Mouse (Mus musculus): ENCODE results near the gene Gm9774. TPM values are rescaled to one million over a fixed set of nuclear protein-coding genes. Genes with fewer than 3 reads are reported as not detected.

The Gm9774 gene
- polyA plus RNA-seq, 2 experiments, result 2.7 to 5.1 TPM

GRCm38 (mm10) chr3:92407691-92408090, 21.5 kb downstream of the Gm9774 start, which contains the start of gene Sprr2i:
TSS of gene Sprr2i (plus strand) at chr3:92407991.
- H3K4me3 ChIP-seq (ENCODE audit: insufficient read depth in 1 of 2, low read depth in 2 of 2, low read length in 2 of 2), result no peak within 1 kb of the TSS
- WGBS (ENCODE audit: insufficient replicate concordance), result 57% methylated on average over 2 of the region's 2 CpGs
- DNase-seq (ENCODE audit: low read depth in 3 of 3, low spot score in 3 of 3) (no peak), ATAC-seq (ENCODE audit: insufficient read depth) (no peak)
- no peak within 1 kb of the TSS for H3K27ac ChIP-seq
- TF ChIP-seq CTCF (IDR thresholded peaks at IDR 0.05; ENCODE audit: low read depth) (no peak), EP300 (IDR thresholded peaks at IDR 0.05; ENCODE audit: low read depth) (no peak)
- no peak within 1 kb of the TSS for H3K4me2 ChIP-seq (ENCODE audit: low read depth)
- no peaks in the 10 kb centered on the region for H3K4me1 ChIP-seq (replicated peaks; ENCODE audit: control insufficient read depth in 2 of 2, insufficient read depth in 2 of 2, low read length in 1 of 2)
- H3K9ac ChIP-seq (replicated peaks), result no peak within 1 kb of the TSS
- no peaks in the 10 kb centered on the region for H3K27me3 ChIP-seq (ENCODE audit: control insufficient read depth, insufficient read depth, low read length)
- no peaks in the 10 kb centered on the region for H3K36me3 ChIP-seq (replicated peaks; ENCODE audit: control insufficient read depth, insufficient read depth, low read depth)
- no peaks in the 10 kb centered on the region for H3K9me3 ChIP-seq (ENCODE audit: control insufficient read depth, low read length)

GRCm38 (mm10) chr3:92394301-92394700, 34.9 kb downstream of the Gm9774 start:
- no peaks in the 10 kb centered on the region for H3K4me1 ChIP-seq (replicated peaks; ENCODE audit: control insufficient read depth in 2 of 2, insufficient read depth in 2 of 2, low read length in 1 of 2)
- WGBS (ENCODE audit: insufficient replicate concordance), result 21% methylated on average over 1 of the region's 1 CpGs
- H3K9me3 ChIP-seq (ENCODE audit: control insufficient read depth, low read length), result no peaks in the 10 kb centered on the region
- H3K27me3 ChIP-seq (ENCODE audit: control insufficient read depth, insufficient read depth, low read length), result no peaks in the 10 kb centered on the region
- no peak for ATAC-seq (ENCODE audit: insufficient read depth)
- TF ChIP-seq EP300 (IDR thresholded peaks at IDR 0.05; ENCODE audit: low read depth), result no peak
- no peak for TF ChIP-seq CTCF (IDR thresholded peaks at IDR 0.05; ENCODE audit: low read depth)
- no peak overlapping the region for H3K4me3 ChIP-seq (ENCODE audit: insufficient read depth in 1 of 2, low read depth in 2 of 2, low read length in 2 of 2)
- H3K4me2 ChIP-seq (ENCODE audit: low read depth), result no peak overlapping the region
- no peak overlapping the region for H3K9ac ChIP-seq (replicated peaks)
- no peak for DNase-seq (ENCODE audit: low read depth in 3 of 3, low spot score in 3 of 3)
- H3K27ac ChIP-seq, result no peak overlapping the region
- no peaks in the 10 kb centered on the region for H3K36me3 ChIP-seq (replicated peaks; ENCODE audit: control insufficient read depth, insufficient read depth, low read depth)

GRCm38 (mm10) chr3:92385385-92385784, 43.8 kb downstream of the Gm9774 start, which contains the start of gene Sprr2h:
TSS of gene Sprr2h (plus strand) at chr3:92385685.
- H3K27me3 ChIP-seq (ENCODE audit: control insufficient read depth, insufficient read depth, low read length), result no peaks in the 10 kb centered on the region
- no peaks in the 10 kb centered on the region for H3K36me3 ChIP-seq (replicated peaks; ENCODE audit: control insufficient read depth, insufficient read depth, low read depth)
- TF ChIP-seq EP300 (IDR thresholded peaks at IDR 0.05; ENCODE audit: low read depth), result no peak
- TF ChIP-seq CTCF (IDR thresholded peaks at IDR 0.05; ENCODE audit: low read depth), result no peak
- no peaks in the 10 kb centered on the region for H3K9me3 ChIP-seq (ENCODE audit: control insufficient read depth, low read length)
- WGBS (ENCODE audit: insufficient replicate concordance), result 59% methylated on average over 1 of the region's 1 CpGs
- no peak for ATAC-seq (ENCODE audit: insufficient read depth)
- DNase-seq (ENCODE audit: low read depth in 3 of 3, low spot score in 3 of 3), result no peak
- H3K4me3 ChIP-seq (ENCODE audit: insufficient read depth in 1 of 2, low read depth in 2 of 2, low read length in 2 of 2), result no peak within 1 kb of the TSS
- no peak within 1 kb of the TSS for H3K4me2 ChIP-seq (ENCODE audit: low read depth)
- no peak within 1 kb of the TSS for H3K27ac ChIP-seq
- H3K9ac ChIP-seq (replicated peaks), result no peak within 1 kb of the TSS
- H3K4me1 ChIP-seq (replicated peaks; ENCODE audit: control insufficient read depth in 2 of 2, insufficient read depth in 2 of 2, low read length in 1 of 2), result no peaks in the 10 kb centered on the region

Other genes starting within 250 kb of the Gm9774 start
- 0.03 TPM in 1 of 2 replicates, not detected in the other for gene Sprr2a1, start 213.6 kb downstream of the Gm9774 start, polyA plus RNA-seq (2012; rRNA removed)
- 0.09 TPM in 1 of 2 replicates, not detected in the other for gene Sprr2a1, start 213.6 kb downstream of the Gm9774 start, polyA plus RNA-seq (2014; fragmentation: Nextera tagmentation; extraction: Ambion mirVana)
- 0.18 and 0.63 TPM in 2 replicates for gene Sprr2a2, start 213.5 kb downstream of the Gm9774 start, polyA plus RNA-seq (2012; rRNA removed)
- gene Sprr2a2, start 213.5 kb downstream of the Gm9774 start, polyA plus RNA-seq (2014; fragmentation: Nextera tagmentation; extraction: Ambion mirVana), result 0.19 and 0.30 TPM in 2 replicates
- not detected in 2 replicates for gene Sprr2a3, start 144.0 kb downstream of the Gm9774 start, polyA plus RNA-seq (2012; rRNA removed)
- gene Sprr2a3, start 144.0 kb downstream of the Gm9774 start, polyA plus RNA-seq (2014; fragmentation: Nextera tagmentation; extraction: Ambion mirVana), result not detected in 2 replicates
- not detected in 2 replicates for gene Sprr2b, start 112.8 kb downstream of the Gm9774 start, polyA plus RNA-seq (2012; rRNA removed)
- not detected in 2 replicates for gene Sprr2b, start 112.8 kb downstream of the Gm9774 start, polyA plus RNA-seq (2014; fragmentation: Nextera tagmentation; extraction: Ambion mirVana)
- gene Sprr2d, start 90.3 kb downstream of the Gm9774 start, polyA plus RNA-seq (2012; rRNA removed), result not detected in 2 replicates
- not detected in 2 replicates for gene Sprr2d, start 90.3 kb downstream of the Gm9774 start, polyA plus RNA-seq (2014; fragmentation: Nextera tagmentation; extraction: Ambion mirVana)
- gene Sprr2e, start 77.3 kb downstream of the Gm9774 start, polyA plus RNA-seq (2012; rRNA removed), result not detected in 2 replicates
- gene Sprr2e, start 77.3 kb downstream of the Gm9774 start, polyA plus RNA-seq (2014; fragmentation: Nextera tagmentation; extraction: Ambion mirVana), result not detected in 2 replicates
- gene Sprr2f, start 64.2 kb downstream of the Gm9774 start, polyA plus RNA-seq (2012; rRNA removed), result not detected in 2 replicates
- gene Sprr2f, start 64.2 kb downstream of the Gm9774 start, polyA plus RNA-seq (2014; fragmentation: Nextera tagmentation; extraction: Ambion mirVana), result not detected in 2 replicates
- not detected in 2 replicates for gene Sprr2h, start 43.7 kb downstream of the Gm9774 start, polyA plus RNA-seq (2012; rRNA removed)
- gene Sprr2h, start 43.7 kb downstream of the Gm9774 start, polyA plus RNA-seq (2014; fragmentation: Nextera tagmentation; extraction: Ambion mirVana), result not detected in 2 replicates
- not detected in 2 replicates for gene Sprr2i, start 21.4 kb downstream of the Gm9774 start, polyA plus RNA-seq (2012; rRNA removed)
- gene Sprr2i, start 21.4 kb downstream of the Gm9774 start, polyA plus RNA-seq (2014; fragmentation: Nextera tagmentation; extraction: Ambion mirVana), result not detected in 2 replicates
- not detected in 2 replicates for gene Sprr2j-ps, start 11.3 kb downstream of the Gm9774 start, polyA plus RNA-seq (2012; rRNA removed)
- gene Sprr2j-ps, start 11.3 kb downstream of the Gm9774 start, polyA plus RNA-seq (2014; fragmentation: Nextera tagmentation; extraction: Ambion mirVana), result not detected in 2 replicates
- not detected in 2 replicates for gene Sprr2k, start 3.2 kb upstream of the Gm9774 start, polyA plus RNA-seq (2012; rRNA removed)
- not detected in 2 replicates for gene Sprr2k, start 3.2 kb upstream of the Gm9774 start, polyA plus RNA-seq (2014; fragmentation: Nextera tagmentation; extraction: Ambion mirVana)
- not detected in 2 replicates for gene Sprr1b, start 9.4 kb upstream of the Gm9774 start, polyA plus RNA-seq (2012; rRNA removed)
- gene Sprr1b, start 9.4 kb upstream of the Gm9774 start, polyA plus RNA-seq (2014; fragmentation: Nextera tagmentation; extraction: Ambion mirVana), result not detected in 2 replicates
- gene Sprr3, start 29.3 kb upstream of the Gm9774 start, polyA plus RNA-seq (2012; rRNA removed), result not detected in 2 replicates
- not detected in 2 replicates for gene Sprr3, start 29.3 kb upstream of the Gm9774 start, polyA plus RNA-seq (2014; fragmentation: Nextera tagmentation; extraction: Ambion mirVana)
- gene Sprr1a, start 56.5 kb upstream of the Gm9774 start, polyA plus RNA-seq (2012; rRNA removed), result not detected in 2 replicates
- gene Sprr1a, start 56.5 kb upstream of the Gm9774 start, polyA plus RNA-seq (2014; fragmentation: Nextera tagmentation; extraction: Ambion mirVana), result not detected in 2 replicates
- gene Sprr4, start 71.1 kb upstream of the Gm9774 start, polyA plus RNA-seq (2012; rRNA removed), result not detected in 2 replicates
- gene Sprr4, start 71.1 kb upstream of the Gm9774 start, polyA plus RNA-seq (2014; fragmentation: Nextera tagmentation; extraction: Ambion mirVana), result not detected in 2 replicates
- gene 2310046K23Rik, start 105.1 kb upstream of the Gm9774 start, polyA plus RNA-seq (2012; rRNA removed), result not detected in 2 replicates
- gene 2310046K23Rik, start 105.1 kb upstream of the Gm9774 start, polyA plus RNA-seq (2014; fragmentation: Nextera tagmentation; extraction: Ambion mirVana), result not detected in 2 replicates
- 0.02 and 0.03 TPM in 2 replicates for gene Ivl, start 144.3 kb upstream of the Gm9774 start, polyA plus RNA-seq (2012; rRNA removed)
- gene Ivl, start 144.3 kb upstream of the Gm9774 start, polyA plus RNA-seq (2014; fragmentation: Nextera tagmentation; extraction: Ambion mirVana), result not detected in 2 replicates
- gene Smcp, start 159.6 kb upstream of the Gm9774 start, polyA plus RNA-seq (2012; rRNA removed), result 0.22 TPM in 1 of 2 replicates, not detected in the other
- not detected in 2 replicates for gene Smcp, start 159.6 kb upstream of the Gm9774 start, polyA plus RNA-seq (2014; fragmentation: Nextera tagmentation; extraction: Ambion mirVana)
- not detected in 2 replicates for gene 2210017I01Rik, start 178.1 kb upstream of the Gm9774 start, polyA plus RNA-seq (2012; rRNA removed)
- gene 2210017I01Rik, start 178.1 kb upstream of the Gm9774 start, polyA plus RNA-seq (2014; fragmentation: Nextera tagmentation; extraction: Ambion mirVana), result not detected in 2 replicates
- gene Lce6a, start 192.2 kb upstream of the Gm9774 start, polyA plus RNA-seq (2012; rRNA removed), result not detected in 2 replicates
- gene Lce6a, start 192.2 kb upstream of the Gm9774 start, polyA plus RNA-seq (2014; fragmentation: Nextera tagmentation; extraction: Ambion mirVana), result not detected in 2 replicates
- not detected in 2 replicates for gene Lce1a1, start 218.9 kb upstream of the Gm9774 start, polyA plus RNA-seq (2012; rRNA removed)
- gene Lce1a1, start 218.9 kb upstream of the Gm9774 start, polyA plus RNA-seq (2014; fragmentation: Nextera tagmentation; extraction: Ambion mirVana), result not detected in 2 replicates
- gene Lce1b, start 227.5 kb upstream of the Gm9774 start, polyA plus RNA-seq (2012; rRNA removed), result not detected in 2 replicates
- gene Lce1b, start 227.5 kb upstream of the Gm9774 start, polyA plus RNA-seq (2014; fragmentation: Nextera tagmentation; extraction: Ambion mirVana), result not detected in 2 replicates
- gene Lce1a2, start 240.9 kb upstream of the Gm9774 start, polyA plus RNA-seq (2012; rRNA removed), result not detected in 2 replicates
- not detected in 2 replicates for gene Lce1a2, start 240.9 kb upstream of the Gm9774 start, polyA plus RNA-seq (2014; fragmentation: Nextera tagmentation; extraction: Ambion mirVana)
- gene Lce1c, start 249.8 kb upstream of the Gm9774 start, polyA plus RNA-seq (2012; rRNA removed), result not detected in 2 replicates
- not detected in 2 replicates for gene Lce1c, start 249.8 kb upstream of the Gm9774 start, polyA plus RNA-seq (2014; fragmentation: Nextera tagmentation; extraction: Ambion mirVana)

Data from liver, embryonic 14.5 days (tissue).